Mouse (Mus musculus) kidney, adult 2 months (tissue): ENCODE data around the gene Acvr1.

Source experiments
- CTCF ChIP-seq: fragments of 200-500 bp; conservative IDR thresholded peaks from 2 replicates; pipeline ENCODE4 v1.5.1; 2011; ENCODE audit warnings: low read depth, mild to moderate bottlenecking, control low read depth, low read length, moderate library complexity, mixed read lengths; ENCODE audit not compliant: insufficient read depth, insufficient read length
- POLR2A ChIP-seq: fragments of 200-500 bp; IDR thresholded peaks from one replicate; pipeline ENCODE4 v1.6.1; 2011; ENCODE audit warnings: low read depth, low read length, control low read depth

DNA sequence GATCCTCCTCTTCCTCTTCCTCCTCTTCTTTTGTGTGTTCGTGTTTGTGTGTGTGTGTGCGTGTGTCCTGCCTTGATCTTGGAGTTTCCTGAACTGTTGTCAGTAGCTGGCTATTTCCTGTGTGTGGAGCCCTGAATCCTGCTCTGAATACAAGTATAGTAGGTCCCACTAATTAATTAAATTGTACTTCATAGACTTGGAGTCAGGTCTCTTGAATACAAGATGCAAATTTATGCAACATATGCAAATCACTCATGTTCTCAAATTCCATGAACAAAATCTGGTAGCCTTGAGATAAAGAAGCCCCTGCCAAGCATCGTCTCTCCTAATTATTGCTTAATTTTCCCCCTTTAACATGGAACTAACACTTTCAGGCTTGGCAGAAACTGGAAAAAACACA, 36.4 kb upstream of the Acvr1 start:
- TF ChIP-seq CTCF: no peak
- no peak for TF ChIP-seq POLR2A
